Mouse (Mus musculus): ENCODE measurements around the gene Crybb3.
A peak's percentile ranks its signal among the peaks of the same experiment; 100 is the strongest.
"Not testable (repeated sequence)": the region's sequence is repeated elsewhere in the genome, so short reads cannot be mapped to it uniquely, and the experiment has no call there.

Gene Crybb3

DNA sequence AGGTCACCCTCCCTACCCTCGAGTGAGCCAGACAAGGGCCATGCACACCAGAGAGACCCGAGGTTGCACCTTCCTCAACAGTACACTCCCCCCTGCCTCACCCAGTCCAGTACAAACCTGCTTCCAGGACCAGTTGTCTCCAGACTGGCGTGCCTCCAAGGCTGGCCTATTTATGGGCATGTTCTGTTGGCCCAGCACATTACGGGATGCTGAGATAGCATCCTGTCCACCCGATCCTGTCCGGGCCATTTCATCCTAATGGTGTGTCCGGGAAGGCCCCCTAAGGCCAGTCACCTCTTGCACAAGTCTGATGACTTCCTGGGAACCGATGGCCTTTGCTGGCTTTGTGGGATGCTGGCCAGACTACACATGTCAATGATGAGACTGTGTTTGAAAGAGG is at the start of gene Crybb3:
Gene Crybb3 (minus strand): TSS at position 146 of the 400 bp plus-strand sequence.
- DNase-seq = peak; percentile 92

DNA sequence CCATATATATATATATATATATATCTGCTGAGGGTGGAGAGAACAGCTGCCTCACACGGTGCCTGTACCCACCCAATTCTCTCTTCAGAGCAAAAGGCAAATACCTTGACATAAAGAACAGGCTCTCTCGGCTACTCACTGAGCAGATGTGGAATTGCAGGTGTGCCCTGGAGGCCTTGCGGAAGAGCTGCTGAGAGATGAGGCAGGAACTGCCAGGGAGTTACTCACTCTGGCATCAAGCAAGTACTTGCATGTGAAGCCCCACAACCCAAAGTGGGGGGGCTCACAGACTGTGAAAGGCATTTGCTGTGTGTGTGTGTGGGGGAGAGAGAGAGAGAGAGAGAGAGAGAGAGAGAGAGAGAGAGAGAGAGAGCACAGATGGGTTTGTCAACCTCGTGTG is 47.0 kb upstream of the Crybb3 start:
- DNase-seq = no peak

DNA sequence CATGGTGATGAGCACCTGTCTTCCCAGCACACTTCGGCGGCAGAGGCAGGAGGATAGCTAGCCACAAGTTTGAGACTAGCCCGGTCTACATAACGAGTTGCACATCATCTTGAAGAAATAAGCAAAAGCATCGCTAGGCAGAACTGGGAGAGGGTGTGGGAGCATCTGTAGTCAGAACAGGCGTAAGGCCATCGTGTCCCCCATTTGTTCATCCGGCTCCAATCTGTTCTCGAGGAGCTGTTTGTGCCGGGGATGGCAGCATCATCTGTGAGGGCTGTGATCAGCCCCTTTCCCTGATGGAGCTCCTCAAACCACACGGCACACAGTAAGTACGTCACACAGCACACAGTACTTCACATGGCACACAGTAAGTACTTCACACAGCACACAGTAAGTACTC is 45.1 kb upstream of the Crybb3 start:
- no peak for DNase-seq

DNA sequence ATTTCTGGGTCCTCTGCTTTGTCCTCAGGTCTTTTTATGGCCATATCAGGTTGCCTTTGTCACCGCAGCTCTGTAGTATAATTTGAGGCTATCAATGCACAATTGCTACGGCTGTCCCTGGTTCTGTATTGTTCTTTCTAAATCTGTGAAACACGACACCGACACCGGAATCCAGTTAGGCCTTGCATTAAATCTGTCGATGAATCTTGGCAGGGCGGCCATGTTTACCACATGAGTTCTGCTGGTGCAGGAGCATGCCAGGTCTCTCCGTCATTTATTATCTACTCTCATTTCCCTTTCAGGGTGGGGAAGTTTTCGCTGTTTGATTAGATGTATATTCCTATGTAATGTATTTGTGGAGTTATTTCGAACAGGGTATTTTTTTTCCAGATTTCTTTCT is 42.3 kb upstream of the Crybb3 start:
- DNase-seq = no peak

DNA sequence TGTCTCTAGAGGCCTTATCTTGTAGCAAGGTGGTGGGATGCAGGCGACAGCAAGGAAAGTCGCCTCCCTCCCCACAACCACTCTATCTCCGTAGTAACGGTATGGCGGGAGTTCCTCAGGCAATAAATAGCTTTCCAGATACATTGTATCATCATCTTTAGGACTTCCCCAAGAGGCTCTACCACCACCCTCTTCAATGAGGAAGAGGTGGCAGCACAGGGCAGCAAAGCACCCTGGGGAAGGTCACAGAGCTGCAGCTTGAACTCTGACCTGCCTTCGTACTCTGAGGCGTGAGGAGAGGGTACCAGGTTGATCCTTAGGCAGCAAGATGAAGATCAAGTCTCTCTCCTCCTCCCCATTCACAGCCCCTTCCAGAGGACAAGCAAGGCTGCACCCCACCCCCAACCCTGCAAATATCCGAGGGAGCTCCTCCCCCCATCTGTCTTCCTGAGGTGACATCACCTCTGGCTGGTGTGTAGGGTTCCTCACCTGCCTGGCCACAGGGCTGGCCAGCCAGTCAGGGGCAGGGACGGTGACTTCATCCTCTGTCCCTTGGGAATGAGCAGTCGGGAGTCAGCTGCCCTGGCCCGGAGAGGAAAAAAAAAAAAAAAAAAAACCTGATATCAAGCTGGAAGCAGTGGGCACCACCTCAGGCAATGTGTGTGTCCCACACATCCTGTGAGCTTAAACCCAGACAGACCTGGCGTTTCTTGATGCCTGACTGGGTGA is 41.1 kb upstream of the Crybb3 start:
- DNase-seq = no peak

DNA sequence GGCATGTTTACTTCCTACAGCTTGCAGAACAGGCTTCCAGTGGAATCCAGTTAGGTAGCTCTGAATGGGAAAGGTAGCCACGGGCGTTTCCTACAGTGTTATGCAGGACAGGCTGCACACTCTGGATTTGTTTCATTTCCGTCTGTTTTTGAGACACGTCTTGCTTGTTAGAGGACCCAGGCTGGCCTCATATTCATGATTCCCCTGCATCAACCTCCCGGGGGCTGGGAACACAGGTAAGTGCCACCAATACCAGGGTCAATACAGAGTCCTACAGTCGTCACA is 40.1 kb upstream of the Crybb3 start:
- DNase-seq = no peak

DNA sequence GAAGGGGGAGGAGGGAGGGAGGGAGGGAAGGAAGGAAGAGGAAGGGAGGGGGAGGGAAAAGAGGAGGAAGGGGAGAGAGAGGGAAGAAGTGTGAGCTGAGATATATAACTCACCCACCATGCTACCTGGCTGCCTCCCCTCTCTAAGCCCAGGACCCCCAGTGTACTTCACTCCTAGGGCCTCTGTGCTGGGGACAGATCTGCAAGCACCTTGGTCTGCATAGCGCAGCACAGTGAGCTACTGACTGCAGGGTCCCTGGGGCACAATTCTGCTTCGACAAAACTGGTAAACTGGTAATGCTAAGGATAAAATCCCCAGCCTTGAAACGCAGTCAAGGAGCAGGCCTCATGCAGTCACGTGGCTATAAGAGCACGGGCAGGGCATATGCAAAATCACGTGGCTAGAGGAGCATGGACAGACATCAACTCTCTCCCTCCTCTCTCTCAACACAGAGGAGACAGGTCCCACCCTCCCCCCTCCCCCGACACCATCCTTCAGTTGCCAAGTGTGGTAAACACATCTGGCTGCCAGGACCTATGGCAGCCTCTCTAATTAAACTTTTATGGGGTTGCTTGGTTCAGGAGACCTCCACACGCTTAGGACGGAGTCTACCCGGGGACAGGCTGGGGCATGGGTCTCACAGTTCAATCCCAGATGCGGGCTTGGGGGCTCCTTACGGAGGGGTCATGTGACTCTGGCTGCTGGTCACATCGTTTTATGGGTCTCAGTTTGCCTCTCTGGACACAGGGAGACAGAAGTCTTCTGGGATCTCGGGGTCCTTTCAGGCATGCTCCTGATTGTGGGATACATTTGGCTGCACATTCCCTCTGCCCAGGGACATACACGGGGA is 39.6 kb upstream of the Crybb3 start:
- DNase-seq = no peak

DNA sequence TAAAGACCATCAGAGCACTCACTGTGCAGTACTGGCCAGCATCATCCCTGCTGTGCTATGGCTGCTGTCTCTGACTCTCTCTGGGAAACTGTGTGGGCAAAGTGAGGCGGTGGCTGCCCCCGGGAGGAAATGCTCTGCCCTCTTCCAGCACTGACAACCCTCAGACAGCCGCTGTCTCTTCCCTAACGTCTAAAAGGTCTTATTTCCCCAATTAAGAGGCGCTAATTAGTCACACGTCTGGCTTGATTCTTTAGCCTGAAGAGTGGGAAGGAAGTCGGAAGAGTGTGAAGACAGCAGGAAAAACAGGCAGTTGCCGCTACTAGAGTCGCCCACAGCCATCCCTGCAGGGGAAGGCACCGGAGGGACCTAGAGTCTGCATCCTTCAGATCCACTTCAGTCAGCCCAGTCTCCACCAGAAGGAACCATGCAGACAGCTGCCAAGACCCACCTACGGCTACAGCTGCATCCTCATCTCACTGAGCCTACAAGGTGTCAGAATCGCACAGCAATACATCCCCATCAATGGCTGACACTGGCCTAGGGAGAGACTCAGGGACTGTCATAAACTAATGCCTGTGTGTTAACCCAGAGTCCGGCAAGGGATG is 38.6 kb upstream of the Crybb3 start:
- DNase-seq = no peak

DNA sequence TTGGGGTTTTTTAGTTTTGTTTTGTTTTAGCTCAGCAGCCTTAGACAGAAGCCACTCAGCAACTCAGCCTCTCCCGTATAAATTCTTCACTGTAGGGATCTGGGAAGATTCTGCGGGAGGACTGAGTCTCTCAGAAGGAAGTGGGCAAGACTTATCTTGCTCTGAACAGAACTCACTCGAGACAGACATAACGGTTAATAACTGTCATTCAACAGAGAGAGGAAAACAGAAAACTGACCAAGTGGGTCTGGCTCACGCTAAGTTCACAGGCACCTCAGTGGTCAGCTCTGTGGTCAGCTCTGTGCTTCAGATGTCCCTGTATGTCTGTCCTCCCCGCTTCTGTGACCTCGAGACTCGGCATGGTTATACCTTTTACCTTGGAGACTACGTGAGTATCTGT is 37.9 kb upstream of the Crybb3 start:
- no peak for DNase-seq

DNA sequence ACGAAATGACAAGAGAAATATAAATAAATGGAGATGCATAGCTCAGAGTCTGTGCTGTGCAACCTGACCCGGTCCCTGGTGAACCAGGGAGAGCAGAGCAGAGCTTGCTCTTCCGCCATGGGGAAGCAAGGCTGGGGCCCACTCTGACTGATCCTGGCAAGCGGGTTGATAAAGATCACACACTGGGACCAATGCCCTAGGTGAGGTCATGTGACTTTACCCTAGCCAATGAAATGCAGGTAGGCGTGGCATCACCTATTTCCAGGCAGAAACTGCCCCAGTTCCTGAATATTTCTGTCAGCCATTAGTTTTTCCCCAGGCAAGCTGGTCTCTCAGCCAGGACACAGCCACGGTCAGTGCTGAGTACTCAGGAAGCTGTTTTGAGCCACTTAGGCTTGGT is 37.3 kb upstream of the Crybb3 start:
- DNase-seq = no peak

DNA sequence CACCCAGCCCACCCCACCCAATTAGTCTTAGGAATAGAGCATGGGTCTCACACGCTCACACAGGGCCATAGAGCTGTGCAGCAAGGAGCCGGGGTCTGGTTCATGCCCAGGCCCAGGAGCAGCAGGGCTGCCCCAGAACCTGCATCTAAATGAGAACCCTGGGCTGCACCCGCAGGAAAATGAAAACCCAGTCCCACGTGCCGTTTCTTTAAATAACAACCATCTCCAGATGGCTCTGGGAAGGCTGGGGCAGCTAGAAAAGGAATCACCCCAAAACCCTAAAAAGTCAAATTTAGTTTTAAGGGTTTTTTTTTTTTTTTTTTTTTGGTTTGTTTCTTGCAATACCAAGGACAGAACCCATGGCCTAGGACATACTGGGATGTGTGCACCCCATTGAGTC is 36.0 kb upstream of the Crybb3 start:
- no peak for DNase-seq

DNA sequence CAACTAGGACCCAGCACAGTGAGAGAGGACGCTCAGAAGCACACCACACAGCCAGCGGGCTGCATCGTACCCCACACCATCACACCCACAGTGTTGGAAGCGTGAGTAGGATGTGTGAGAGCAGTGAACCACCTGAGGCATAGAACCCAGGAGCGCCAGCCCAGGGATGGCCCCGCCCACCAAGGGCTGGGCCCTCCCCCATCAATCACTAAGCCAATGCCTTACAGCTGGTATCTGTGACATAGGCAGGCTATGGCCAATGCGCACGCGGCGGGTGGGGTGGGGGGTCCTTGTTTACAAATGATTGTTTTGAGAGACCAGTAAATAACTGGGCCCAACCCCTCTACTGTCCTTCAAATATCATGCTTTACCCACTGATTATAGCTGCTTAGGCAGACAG is 34.5 kb upstream of the Crybb3 start:
- DNase-seq = no peak

DNA sequence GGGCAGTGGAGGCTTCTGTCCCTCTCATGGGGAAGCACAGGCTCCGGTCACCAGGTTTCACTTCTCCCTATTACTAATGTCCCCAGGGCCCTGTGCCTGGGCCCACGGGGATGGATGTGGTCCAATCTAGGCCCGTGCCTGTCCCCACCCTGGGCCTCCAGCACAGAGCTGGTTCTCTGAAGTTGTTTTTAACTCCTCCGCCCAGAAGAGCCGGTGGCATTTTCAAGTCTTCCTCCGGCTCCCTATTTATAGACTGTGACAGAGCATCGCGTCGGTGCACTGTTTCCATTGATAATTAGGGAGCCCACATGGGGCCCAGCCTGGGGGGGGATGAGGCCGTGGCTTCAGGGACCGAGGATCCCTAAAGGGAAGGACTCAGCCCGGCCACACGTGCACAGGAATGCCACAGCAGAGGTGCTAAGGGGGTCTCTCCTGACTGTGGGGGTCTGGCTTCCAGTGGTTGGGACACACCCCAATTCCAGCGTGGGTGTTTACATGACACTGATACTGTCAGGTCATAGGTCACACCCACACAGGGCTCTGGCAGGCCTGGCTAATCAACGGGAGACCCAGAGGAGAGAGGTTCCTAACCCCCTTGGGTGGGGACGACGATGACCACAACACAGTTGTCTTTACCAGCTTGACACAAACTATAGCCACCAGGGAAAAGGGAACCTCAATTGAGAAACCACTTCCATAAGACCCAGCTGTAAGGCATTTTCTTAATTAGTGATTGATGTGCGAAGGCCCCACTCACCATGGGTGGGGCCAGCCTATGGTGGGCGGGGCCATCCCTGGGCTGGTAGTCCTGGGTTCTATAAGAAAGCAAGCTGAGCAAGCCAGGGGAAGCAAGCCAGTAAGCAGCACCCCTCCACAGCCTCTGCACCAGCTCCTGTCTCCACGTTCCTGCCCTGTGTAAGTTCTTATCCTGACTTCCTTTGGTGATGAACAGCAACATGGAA is 33.2 kb upstream of the Crybb3 start:
- DNase-seq = no peak

DNA sequence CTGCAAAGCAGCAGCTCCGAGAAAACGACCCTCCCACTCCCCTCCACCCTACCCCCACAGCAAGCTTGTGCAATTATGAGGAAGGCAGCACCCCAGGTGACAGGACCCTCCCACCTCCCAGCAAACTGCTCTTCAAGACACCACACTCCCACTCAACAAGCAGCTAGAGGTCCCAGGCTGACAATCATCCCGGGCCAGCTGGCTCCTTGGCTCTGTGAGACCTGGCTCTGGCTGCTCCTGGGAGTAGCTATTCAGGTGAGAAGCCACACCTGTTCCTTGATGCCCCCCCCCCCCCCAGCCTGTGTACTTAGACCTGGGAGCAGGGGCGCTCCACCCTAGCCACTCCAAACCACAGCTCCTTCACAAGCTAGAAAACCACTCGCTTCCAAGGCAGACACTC is 31.7 kb upstream of the Crybb3 start:
- no peak for DNase-seq

DNA sequence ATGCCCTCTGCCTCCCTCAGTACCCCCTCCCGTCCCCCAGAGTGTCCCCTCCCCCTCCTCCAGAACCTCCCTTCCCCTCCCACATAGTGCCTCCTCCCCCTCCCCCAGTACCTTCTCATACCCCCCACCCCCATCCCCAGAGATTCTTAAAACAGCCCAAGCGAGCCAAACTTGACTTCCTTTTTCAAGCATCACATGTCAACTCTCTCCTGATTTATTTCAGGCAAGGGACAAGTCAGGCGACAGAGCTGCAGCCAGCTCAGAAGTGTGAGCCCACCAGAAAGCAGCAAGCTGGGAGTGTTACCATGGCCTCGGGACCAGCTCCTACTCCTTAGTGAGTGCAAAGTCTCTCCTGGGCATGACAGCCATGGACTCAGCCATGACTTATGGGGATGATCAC is 30.0 kb upstream of the Crybb3 start:
- DNase-seq = no peak

DNA sequence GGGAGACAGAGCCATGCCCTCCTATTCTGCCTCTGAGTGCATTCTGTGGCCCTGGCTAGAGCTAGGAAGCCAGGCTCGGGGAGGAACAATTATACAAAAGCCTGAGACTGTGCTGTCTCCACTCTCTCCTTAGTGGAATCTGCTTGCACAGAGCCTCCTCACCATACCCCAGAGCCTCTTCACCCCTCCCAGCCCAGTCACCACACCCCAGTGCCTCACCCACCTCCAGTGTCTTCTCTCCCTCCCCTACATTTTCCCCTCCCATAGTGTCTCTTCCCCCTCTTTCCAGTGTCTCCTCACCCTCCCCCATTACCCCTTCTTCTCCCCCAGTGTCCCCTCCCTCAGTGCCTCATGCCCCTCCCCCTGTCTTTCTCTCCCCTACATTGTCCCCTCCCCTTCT is 29.5 kb upstream of the Crybb3 start:
- no peak for DNase-seq

DNA sequence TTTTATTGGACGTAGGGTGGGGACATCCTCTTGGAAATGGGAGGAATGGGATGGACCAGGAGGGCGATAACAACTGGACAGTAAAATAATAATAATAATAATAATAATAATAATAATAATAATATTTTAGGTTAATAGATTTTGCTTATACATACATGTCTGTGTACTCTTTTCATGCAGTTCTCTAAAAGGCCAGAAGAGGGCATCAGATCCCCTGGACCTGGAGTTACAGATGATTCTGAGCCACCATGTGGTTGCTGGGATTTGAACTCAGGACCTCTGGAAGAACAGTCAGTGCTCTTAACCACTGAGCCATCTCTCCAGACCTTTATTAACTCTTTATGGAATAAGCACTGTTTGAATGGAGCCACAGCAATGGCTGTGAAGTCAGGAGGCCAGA is 28.3 kb upstream of the Crybb3 start:
- not testable (repeated sequence) for DNase-seq

DNA sequence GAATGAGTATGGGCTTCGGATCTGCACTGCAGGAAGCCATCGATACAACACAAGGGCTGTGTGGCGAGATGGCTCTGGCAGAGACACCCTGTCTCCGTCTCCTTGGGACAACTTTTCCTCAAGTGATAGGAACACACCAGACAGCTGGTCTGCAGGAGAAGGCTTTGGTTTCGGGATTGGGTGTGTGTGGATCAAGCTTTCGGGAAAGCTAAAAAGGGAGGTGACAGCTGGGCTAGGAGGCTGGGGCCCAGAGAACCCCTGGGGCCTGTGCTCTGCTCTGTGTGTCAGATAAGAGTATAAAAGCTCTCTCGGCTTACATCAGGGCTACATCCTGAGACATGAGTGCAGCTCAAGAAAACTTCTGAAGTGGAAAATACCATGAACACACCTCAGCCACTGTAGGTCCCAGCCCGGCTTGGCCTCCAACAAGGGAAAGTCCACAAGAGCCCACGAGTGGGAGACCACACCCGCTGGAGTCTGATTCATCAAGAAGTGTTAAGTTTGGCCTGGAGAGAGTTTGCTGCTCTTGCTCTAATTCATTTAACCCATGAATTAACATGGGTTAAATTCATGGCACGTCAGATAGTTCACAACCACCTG is 26.9 kb upstream of the Crybb3 start:
- no peak for DNase-seq

DNA sequence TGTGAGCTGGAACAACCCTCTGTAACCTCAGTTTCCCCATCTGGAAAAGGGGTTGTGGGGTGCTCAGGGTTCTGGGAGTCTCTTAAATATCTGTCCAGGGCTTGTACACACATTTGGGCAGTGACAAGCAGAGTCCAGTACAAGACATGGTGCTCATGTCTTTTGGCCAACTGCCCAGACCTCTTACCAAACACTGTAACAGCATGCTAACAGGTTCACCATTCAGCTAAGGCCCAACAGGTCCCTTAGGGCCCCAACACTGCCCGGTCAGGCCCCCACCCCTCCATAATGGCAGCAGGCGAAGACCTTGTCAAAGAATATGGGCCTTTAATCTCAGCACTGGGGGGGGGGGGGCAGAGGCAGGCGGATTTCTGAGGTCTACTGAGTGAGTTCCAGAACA is 26.3 kb upstream of the Crybb3 start:
- no peak for DNase-seq

DNA sequence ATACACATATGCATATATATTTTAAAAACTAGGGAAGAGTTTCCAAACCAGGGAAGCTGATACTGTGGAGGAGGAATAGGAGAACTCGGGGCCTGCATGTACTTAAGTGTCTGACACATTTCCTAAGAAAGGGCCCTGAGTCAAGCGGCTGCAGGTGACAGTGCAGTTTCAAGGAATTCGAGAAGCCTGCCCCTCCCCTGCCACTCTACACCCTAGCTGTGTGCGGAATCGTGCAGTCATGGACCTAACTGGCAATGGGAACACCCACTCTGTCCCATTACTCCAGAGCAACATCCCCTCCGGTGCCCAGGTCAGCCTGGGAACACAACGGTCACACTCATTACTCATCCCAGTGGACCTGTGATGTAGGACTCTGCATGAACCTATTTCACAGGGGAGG is 25.2 kb upstream of the Crybb3 start:
- DNase-seq = no peak

DNA sequence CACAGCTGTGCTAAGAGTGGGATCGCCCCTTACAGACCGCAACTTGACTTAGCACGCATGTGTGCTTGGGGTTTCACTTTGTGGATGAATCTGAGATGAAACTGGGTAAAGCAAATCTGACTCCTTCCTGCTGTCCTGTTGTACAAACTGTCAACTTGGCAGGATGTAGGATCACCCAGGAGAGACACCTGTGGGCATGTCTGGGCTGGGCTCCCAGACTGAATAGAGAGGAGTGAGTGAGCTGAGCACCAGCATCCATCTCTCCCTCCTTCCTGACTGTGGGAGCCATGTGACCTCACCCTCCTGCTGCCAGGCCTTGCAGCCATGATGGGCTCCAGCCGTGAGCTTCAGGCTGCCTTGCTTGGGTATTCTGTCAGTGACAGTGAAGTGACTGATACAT is 24.1 kb upstream of the Crybb3 start:
- DNase-seq = no peak

DNA sequence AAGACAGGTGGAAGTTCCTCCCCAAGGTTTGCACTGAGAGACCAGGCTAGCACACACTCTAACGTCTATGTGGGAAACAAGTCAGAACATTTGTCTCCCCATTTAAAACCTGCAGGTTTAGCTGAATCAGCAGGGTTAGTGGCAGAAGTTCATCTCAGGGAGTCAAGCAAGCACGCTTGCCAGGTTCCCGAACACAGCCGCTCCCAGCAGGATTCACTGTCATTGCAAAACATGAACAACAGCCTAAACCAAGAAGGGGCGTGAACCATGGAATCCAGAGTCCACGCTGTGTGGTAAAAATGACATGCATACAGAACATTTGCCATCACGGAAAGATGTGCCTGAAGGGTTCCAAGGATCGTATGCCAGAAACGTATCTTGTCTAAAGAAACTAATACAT is 23.7 kb upstream of the Crybb3 start:
- DNase-seq = no peak

DNA sequence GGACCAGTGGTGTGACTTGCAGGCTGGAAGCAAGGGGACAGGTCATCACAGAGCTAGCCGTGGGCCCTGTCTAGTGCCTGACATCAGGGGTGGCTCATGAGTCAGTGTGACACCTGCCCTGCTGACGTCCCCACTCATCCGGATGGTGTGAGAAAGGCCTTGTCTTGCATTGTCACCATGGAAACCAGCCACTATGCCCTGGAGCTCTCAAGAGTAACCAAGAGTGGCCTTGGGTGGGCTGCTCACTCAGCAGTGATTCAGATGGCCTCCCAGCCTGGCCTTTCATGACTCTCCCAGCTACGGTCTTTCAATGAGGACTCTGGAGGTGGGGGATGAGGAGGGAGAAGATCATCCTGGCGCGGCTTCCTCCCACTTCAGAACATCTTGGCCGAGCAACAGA is 21.1 kb upstream of the Crybb3 start:
- DNase-seq = no peak

Measured in cerebellum, adult 9-11 months (tissue).